Mouse (Mus musculus) adrenal gland, postnatal 25 days (tissue): ENCODE measurements around the gene Eif3d. TPM values are rescaled to one million over a fixed set of nuclear protein-coding genes. Genes with fewer than 3 reads are reported as not detected.

Source experiments
- DNase-seq: peaks from one replicate; pipeline ENCODE4 v3.0.0; 2021; ENCODE audit warnings: mixed read lengths
- total RNA-seq: library from RNA; stranded (reverse); gene quantifications from 2 replicates; pipeline ENCODE4 v1.2.3, GENCODE M21; 2021

Eif3d gene
- total RNA-seq, 1 experiment from 2014 or later: 156 TPM

- no peak for DNase-seq
These were observed 49.8 kb downstream of the Eif3d start for GRCm38 (mm10) chr15:77920511-77921462.

GRCm38 (mm10) chr15:77919441-77919840, 51.2 kb downstream of the Eif3d start:
- no peak for DNase-seq

- DNase-seq: peak; percentile 87
These were observed 53.6 kb downstream of the Eif3d start for GRCm38 (mm10) chr15:77916851-77917544.

GRCm38 (mm10) chr15:77915287-77915686, 55.3 kb downstream of the Eif3d start:
- no peak for DNase-seq

- no peak for DNase-seq
These were observed 56.1 kb downstream of the Eif3d start for GRCm38 (mm10) chr15:77914507-77914906.

GRCm38 (mm10) chr15:77913054-77913453, 57.6 kb downstream of the Eif3d start:
- peak; percentile 37 for DNase-seq

GRCm38 (mm10) chr15:77912585-77912984, 58.0 kb downstream of the Eif3d start:
- no peak for DNase-seq

- no peak for DNase-seq
These were observed 58.6 kb downstream of the Eif3d start for GRCm38 (mm10) chr15:77912048-77912447.

- DNase-seq: no peak
These were observed 59.5 kb downstream of the Eif3d start for GRCm38 (mm10) chr15:77911065-77911464.

Other genes starting within 250 kb of the Eif3d start
- gene Apol9b, start 241.8 kb downstream of the Eif3d start, total RNA-seq: 0.76 and 1.2 TPM in 2 replicates
- not detected in 2 replicates for gene Apol8, start 213.8 kb downstream of the Eif3d start, total RNA-seq
- gene Myh9, start 128.6 kb downstream of the Eif3d start, total RNA-seq: 325 and 352 TPM in 2 replicates
- gene Txn2, start 41.8 kb downstream of the Eif3d start, total RNA-seq: 483 and 599 TPM in 2 replicates
- 2.7 and 4.2 TPM in 2 replicates for gene Foxred2, start 14.1 kb downstream of the Eif3d start, total RNA-seq
- 0.36 and 0.43 TPM in 2 replicates for gene Cacng2, start 149.2 kb upstream of the Eif3d start, total RNA-seq
- 17.7 and 20.3 TPM in 2 replicates for gene Ift27, start 203.3 kb upstream of the Eif3d start, total RNA-seq
- gene Pvalb, start 235.6 kb upstream of the Eif3d start, total RNA-seq: not detected in 2 replicates